Mouse (Mus musculus) layer of hippocampus, postnatal 25 days (tissue): Measurements from ENCODE around the gene H1foo. TPM values are rescaled to one million over a fixed set of nuclear protein-coding genes. Genes with fewer than 3 reads are reported as not detected.

ENCODE experiments used
- DNase-seq, 2 experiments: peaks; one replicate each; pipeline ENCODE4 v3.0.0; 2022; ENCODE audit warnings: mixed read lengths in 2 of 2, low spot score in 1 of 2; ENCODE audit errors: extremely low spot score in 1 of 2
- total RNA-seq, 2 experiments: library from RNA; stranded (reverse); gene quantifications; 2 replicates each; pipeline ENCODE4 v1.2.3; 2021

Gene H1foo
- not detected for total RNA-seq

DNA sequence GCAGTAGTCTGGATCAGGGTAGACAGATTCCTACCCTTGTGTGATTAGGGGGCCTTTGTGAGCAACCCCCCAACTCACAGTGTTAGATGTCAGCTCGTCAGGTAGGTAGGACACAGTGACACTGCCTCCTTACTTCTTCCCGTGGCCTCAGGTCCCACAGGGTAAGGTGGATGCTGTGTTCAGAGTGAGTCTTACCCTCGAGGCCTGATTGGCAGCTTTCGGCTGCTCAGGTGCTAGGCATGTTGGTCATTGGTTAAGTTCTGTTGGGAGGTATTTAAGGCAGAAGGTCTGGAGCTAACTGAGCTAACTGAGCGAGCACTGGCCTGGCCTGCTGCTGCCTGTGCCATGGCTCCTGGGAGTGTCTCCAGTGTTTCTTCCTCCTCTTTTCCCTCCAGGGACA, at the start of gene H1foo:
Gene H1foo, plus strand, starts transcription at position 301 of the 400 bp plus-strand sequence.
- no peak for DNase-seq

- DNase-seq: no peak
These were observed 48.4 kb upstream of the H1foo start for GRCm38 (mm10) chr6:115896346-115896745.

GRCm38 (mm10) chr6:115897117-115897516, 47.6 kb upstream of the H1foo start:
- no peak for DNase-seq

- DNase-seq: no peak
These were observed 46.7 kb upstream of the H1foo start for GRCm38 (mm10) chr6:115897926-115898520.

GRCm38 (mm10) chr6:115901062-115901461, 43.7 kb upstream of the H1foo start:
- peak; percentile 37 to 80 for DNase-seq

- no peak for DNase-seq
These were observed 43.2 kb upstream of the H1foo start for GRCm38 (mm10) chr6:115901489-115901931.

DNA sequence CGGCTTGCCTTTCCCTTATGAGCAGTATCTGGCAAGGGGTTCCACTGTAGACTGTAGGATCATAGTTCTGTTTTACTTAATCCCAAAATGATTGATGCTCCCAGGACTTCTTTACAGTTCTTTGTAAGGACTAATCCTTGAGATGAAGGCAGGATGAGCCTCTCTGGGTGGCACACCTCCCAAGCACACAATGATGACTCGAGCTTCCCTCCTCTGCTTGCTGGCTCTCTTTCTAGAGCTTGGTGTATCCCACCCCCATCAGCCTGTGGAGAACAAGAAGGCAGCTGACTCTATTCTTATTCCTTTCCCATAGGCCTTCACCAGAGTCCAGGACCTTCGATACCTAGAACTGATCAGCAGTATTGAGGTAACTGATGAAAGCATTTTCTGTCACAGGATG, 42.2 kb upstream of the H1foo start:
- DNase-seq: no peak

DNA sequence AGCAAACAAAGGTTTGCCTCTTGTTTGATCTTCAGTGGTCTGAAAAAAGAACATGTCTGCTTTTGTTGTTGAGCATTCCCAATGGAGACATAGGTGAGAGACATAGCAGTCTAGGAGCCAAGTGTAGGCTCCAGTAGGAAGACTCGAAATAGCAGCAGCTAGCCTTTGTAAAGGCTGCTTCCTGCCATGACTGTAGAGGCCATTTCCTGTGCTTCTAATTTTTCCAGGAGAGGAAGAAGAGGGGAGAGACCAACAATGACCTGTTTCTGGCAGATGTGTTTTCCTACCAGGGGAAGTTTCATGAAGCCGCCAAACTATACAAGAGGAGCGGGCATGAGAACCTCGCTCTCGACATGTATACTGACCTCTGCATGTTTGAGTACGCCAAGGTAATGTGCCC, 39.2 kb upstream of the H1foo start:
- DNase-seq: no peak

- DNase-seq: no peak
These were observed 38.3 kb upstream of the H1foo start for GRCm38 (mm10) chr6:115906455-115906854.

- DNase-seq: no peak
These were observed 37.9 kb upstream of the H1foo start for GRCm38 (mm10) chr6:115906871-115907270.

- DNase-seq: no peak
These were observed 36.2 kb upstream of the H1foo start for GRCm38 (mm10) chr6:115908421-115908982.

- no peak for DNase-seq
These were observed 35.7 kb upstream of the H1foo start for GRCm38 (mm10) chr6:115909052-115909451.

GRCm38 (mm10) chr6:115909940-115910339, 34.8 kb upstream of the H1foo start:
- DNase-seq: no peak

DNA sequence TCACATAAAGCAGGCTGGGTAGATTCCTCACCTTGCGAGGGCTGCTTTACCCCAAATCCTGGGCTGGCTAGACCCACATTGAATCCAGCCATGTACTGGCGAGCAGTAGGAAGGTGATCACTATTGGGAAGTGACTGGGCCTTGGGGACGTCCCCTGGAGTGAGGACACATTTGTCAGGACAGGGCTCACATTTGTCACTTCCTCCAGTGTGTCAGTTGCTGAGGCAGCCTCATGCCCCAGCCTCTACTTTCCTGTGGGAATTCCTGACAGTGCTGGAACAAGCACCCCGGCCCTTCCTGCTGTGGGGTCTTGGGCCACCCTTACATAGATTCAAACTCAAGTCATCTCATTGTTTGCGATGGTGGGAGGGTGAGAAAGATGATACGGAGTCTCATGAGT, 33.0 kb upstream of the H1foo start:
- no peak for DNase-seq

- no peak for DNase-seq
These were observed 31.3 kb upstream of the H1foo start for GRCm38 (mm10) chr6:115913482-115913881.

GRCm38 (mm10) chr6:115914511-115915202, 30.1 kb upstream of the H1foo start:
- DNase-seq: peak in 1 of 2 experiments; percentile 29

DNA sequence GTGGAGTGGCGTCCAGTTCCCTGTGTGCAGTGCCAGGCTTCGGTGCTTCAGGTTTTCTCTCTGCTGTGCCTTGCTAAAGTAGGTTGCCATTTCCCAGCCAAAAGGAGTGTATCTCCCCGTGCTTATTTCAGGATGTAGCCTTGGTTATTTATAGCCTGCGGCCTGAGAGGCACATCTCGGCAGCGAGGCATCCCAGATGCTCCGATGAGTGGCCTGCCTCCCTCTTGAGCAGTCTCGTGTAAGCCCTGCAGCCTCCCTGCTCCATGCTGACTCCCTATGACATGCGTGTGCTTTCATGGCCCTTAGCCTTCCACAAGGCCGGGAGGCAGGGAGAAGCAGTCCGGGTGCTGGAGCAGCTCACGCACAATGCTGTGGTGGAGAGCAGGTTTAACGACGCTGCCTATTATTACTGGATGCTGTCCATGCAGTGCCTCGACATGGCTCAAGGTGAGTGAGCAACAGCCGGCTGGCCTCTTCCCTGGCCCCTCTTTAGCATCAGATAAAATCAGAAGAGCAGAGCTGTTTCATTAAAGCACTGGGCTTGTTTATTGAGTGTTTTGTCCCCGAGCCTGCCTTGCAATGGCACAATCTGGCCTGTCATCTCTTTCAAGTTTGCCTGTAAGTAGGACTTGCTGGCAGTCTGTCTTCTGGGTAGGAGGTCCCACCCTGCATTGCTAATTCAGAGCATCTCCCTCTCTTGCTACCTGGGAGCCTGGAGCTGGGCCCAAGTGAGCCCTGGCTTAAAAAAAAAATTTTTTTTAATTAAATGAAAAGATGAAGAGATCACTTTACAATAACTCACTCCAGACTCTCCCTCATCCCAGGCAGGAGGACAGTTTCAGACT, 28.9 kb upstream of the H1foo start:
- peak in 1 of 2 experiments; percentile 24 for DNase-seq

- DNase-seq: no peak
These were observed 28.1 kb upstream of the H1foo start for GRCm38 (mm10) chr6:115916611-115917010.

GRCm38 (mm10) chr6:115918615-115919014, 26.1 kb upstream of the H1foo start:
- DNase-seq: no peak

DNA sequence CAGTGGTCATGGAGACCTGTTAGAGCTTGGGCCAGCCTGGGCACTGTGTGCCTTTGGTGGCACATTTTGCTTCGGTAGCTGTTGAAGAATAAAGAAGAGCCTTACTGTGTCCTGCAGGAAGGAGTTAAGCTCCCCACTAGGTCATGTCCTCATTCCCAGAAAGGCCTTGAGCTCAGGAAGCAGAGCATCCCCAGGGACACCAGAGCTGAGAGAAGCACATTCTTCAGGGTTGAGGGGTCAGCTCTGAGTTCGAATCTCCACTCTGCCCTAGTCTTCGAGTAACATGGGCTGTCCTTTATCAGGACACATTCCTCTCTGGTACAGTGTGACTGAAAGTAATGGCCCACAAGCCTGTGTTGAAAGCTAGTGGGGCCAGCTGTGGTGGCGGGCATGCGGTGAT, 24.9 kb upstream of the H1foo start:
- DNase-seq: no peak

- DNase-seq: no peak
These were observed 19.9 kb upstream of the H1foo start for GRCm38 (mm10) chr6:115924829-115925228.
